In genomic region chr4:135925341-135925740, GRCm38 (mm10) we compare ENCODE assay signal across 16 mouse cellular contexts. TPM values are rescaled to one million over a fixed set of nuclear protein-coding genes. Genes with fewer than 3 reads are reported as not detected.
DNase-seq lines count a peak whose midpoint lies in the region; ATAC-seq and TF ChIP-seq lines count a peak whose summit lies in the region.
"Had no signal": no experiment of that assay in that cellular context is flagged by ENCODE, and none has a peak within 500 bp of the region (broad histone marks: within the 10 kb centered on the region; RNA-seq: fewer than 3 reads in every experiment).

No protein-coding gene starts in this region.

- no peak for TF ChIP-seq RAD21 in MEL (IDR thresholded peaks at IDR 0.05; ENCODE audit: low read depth, low read length)

- no peak overlapping the region for H3K9ac ChIP-seq in heart, embryonic 12.5 days
- no peak overlapping the region for H3K9ac ChIP-seq in kidney, embryonic 14.5 days (ENCODE audit: low read depth, low read length)
- H3K9ac ChIP-seq in MEL (ENCODE audit: control insufficient read depth, low read depth, low read length, poor library complexity, severe bottlenecking): peak overlapping the region; percentile 31
- H3K9ac ChIP-seq: forebrain, embryonic 15.5 days; hindbrain, embryonic 12.5 days; lung, embryonic 14.5 days; midbrain, embryonic 13.5 days had no signal

- no peak for TF ChIP-seq CTCF in MEL (IDR thresholded peaks at IDR 0.05 in 2 of 3, conservative IDR thresholded peaks at IDR 0.05 in 1 of 3; ENCODE audit: control insufficient read depth in 1 of 3, insufficient read depth in 1 of 3, low read depth in 2 of 3, low read length in 3 of 3, poor library complexity in 1 of 3, severe bottlenecking in 1 of 3)

- H3K79me2 ChIP-seq in MEL (ENCODE audit: control insufficient read depth, insufficient read depth, low read length, poor library complexity): peaks cover 11% of the 10 kb centered on the region

- DNase-seq in heart, postnatal 14 days: no peak
- DNase-seq in kidney, adult 8-10 months: peak; percentile 65 to 69
- DNase-seq in MEL (ENCODE audit: low read depth, low spot score): peak; percentile 65
- DNase-seq in kidney, postnatal 25 days: peak; percentile 75 to 76
- DNase-seq in retina, postnatal 1 day: no peak
- DNase-seq: cerebellum, postnatal 14 days; embryo, embryonic 11 days; lung, embryonic 14.5 days; thymus, postnatal 4 days had no signal

- no peak for TF ChIP-seq POLR2A in MEL (IDR thresholded peaks at IDR 0.05; ENCODE audit: control insufficient read depth in 1 of 2, insufficient read depth in 1 of 2, low read depth in 1 of 2, low read length in 2 of 2, poor library complexity in 1 of 2)

- ATAC-seq in heart, embryonic 12.5 days (ENCODE audit: insufficient number of reproducible peaks, low FRiP score): no peak
- ATAC-seq in kidney, embryonic 14.5 days (ENCODE audit: low FRiP score, low TSS enrichment): no peak
- ATAC-seq: forebrain, embryonic 15.5 days; midbrain, embryonic 13.5 days had no signal

- H3K4me1 ChIP-seq in heart, embryonic 12.5 days (replicated peaks): peaks cover 20% of the 10 kb centered on the region
- H3K4me1 ChIP-seq in kidney, embryonic 14.5 days (ENCODE audit: control insufficient read depth, insufficient read depth, low read length): peaks cover 8% of the 10 kb centered on the region
- peaks cover 9 to 29% of the 10 kb centered on the region in 2 experiments for H3K4me1 ChIP-seq in MEL (ENCODE audit: control insufficient read depth in 1 of 2, insufficient read depth in 2 of 2, low read length in 2 of 2)

- no peak overlapping the region for H3K27ac ChIP-seq in heart, embryonic 12.5 days (ENCODE audit: poor library complexity, severe bottlenecking)
- H3K27ac ChIP-seq in kidney, embryonic 14.5 days (ENCODE audit: low read depth, low read length): no peak overlapping the region
- H3K27ac ChIP-seq in MEL (ENCODE audit: control insufficient read depth, low read depth, low read length): peak overlapping the region; percentile 75
- H3K27ac ChIP-seq: forebrain, embryonic 15.5 days; hindbrain, embryonic 12.5 days; limb, embryonic 10.5 days; midbrain, embryonic 13.5 days had no signal

- H3K27me3 ChIP-seq in heart, embryonic 12.5 days (replicated peaks): no peaks in the 10 kb centered on the region
- no peaks in the 10 kb centered on the region for H3K27me3 ChIP-seq in kidney, embryonic 14.5 days (ENCODE audit: control insufficient read depth, insufficient read depth, low read length)
- H3K27me3 ChIP-seq in MEL (ENCODE audit: control insufficient read depth in 1 of 2, insufficient read depth in 2 of 2, low read length in 2 of 2): no peaks in the 10 kb centered on the region
- H3K27me3 ChIP-seq: forebrain, embryonic 15.5 days; hindbrain, embryonic 12.5 days; midbrain, embryonic 13.5 days had no signal

- TF ChIP-seq EP300 in MEL (IDR thresholded peaks at IDR 0.05; ENCODE audit: low read depth in 1 of 2, low read length in 2 of 2): no peak

- 0 out of 2 replicates have a peak, but pooled peaks cover 25% of the 10 kb centered on the region for H3K36me3 ChIP-seq in heart, embryonic 12.5 days
- peaks cover 9% of the 10 kb centered on the region; the same call in 1 of the 2 replicates for H3K36me3 ChIP-seq in kidney, embryonic 14.5 days (ENCODE audit: control insufficient read depth, insufficient read depth, low read length)
- peaks cover 0 to 25% of the 10 kb centered on the region in 2 experiments; a peak in 2 of 4 replicates for H3K36me3 ChIP-seq in MEL (ENCODE audit: control insufficient read depth in 1 of 2, insufficient read depth in 2 of 2, low read length in 2 of 2)

- H3K9me3 ChIP-seq in heart, embryonic 12.5 days (replicated peaks): no peaks in the 10 kb centered on the region
- no peaks in the 10 kb centered on the region for H3K9me3 ChIP-seq in kidney, embryonic 14.5 days (ENCODE audit: control insufficient read depth, low read length)
- H3K9me3 ChIP-seq in MEL (replicated peaks; ENCODE audit: insufficient read depth, low read length): no peaks in the 10 kb centered on the region
- H3K9me3 ChIP-seq: forebrain, embryonic 15.5 days; hindbrain, embryonic 12.5 days; limb, embryonic 10.5 days; midbrain, embryonic 13.5 days had no signal

- 56% methylated on average over 5 of the region's 5 CpGs for WGBS in heart, embryonic 12.5 days
- 85% methylated on average over 5 of the region's 5 CpGs for WGBS in kidney, embryonic 14.5 days

- intact Hi-C loops in heart, postnatal 14 days (cut with DNase I): no loop called here

- no peak overlapping the region for H3K4me3 ChIP-seq in heart, embryonic 12.5 days
- H3K4me3 ChIP-seq in kidney, embryonic 14.5 days (ENCODE audit: low read length): no peak overlapping the region
- H3K4me3 ChIP-seq in MEL (ENCODE audit: control insufficient read depth in 1 of 2, insufficient read depth in 1 of 2, low read depth in 2 of 2, low read length in 2 of 2): peak overlapping the region; percentile 6 to 28; a peak in 2 of 4 replicates
- H3K4me3 ChIP-seq: forebrain, embryonic 15.5 days; hindbrain, embryonic 12.5 days; limb, embryonic 10.5 days; midbrain, embryonic 13.5 days had no signal

- H3K4me2 ChIP-seq in heart, embryonic 12.5 days: 0 out of 2 replicates have a peak overlapping the region, but pooled peaks have one; percentile 11
- H3K4me2 ChIP-seq in kidney, embryonic 14.5 days (replicated peaks; ENCODE audit: low read depth, low read length): no peak overlapping the region
- H3K4me2 ChIP-seq: forebrain, embryonic 15.5 days; hindbrain, embryonic 12.5 days; liver, embryonic 11.5 days; lung, embryonic 14.5 days; midbrain, embryonic 13.5 days had no signal

TF ChIP-seq in MEL, 35 proteins besides CTCF, POLR2A, EP300 and RAD21:
- TF ChIP-seq USF1 (IDR thresholded peaks at IDR 0.05; ENCODE audit: low read depth, low read length) (0 out of 2 replicates have a peak, but pooled peaks have one; percentile 5), SMC3 (IDR thresholded peaks at IDR 0.05; ENCODE audit: low read depth, low read length) (no peak), HCFC1 (IDR thresholded peaks at IDR 0.05; ENCODE audit: low read depth, low read length) (peak; percentile 23; the same call in 1 of the 2 replicates), ETS1 (IDR thresholded peaks at IDR 0.05; ENCODE audit: low read depth, low read length) (peak; percentile 76), ELF1 (IDR thresholded peaks at IDR 0.05; ENCODE audit: low read depth, low read length) (no peak)

RNA-seq across cellular contexts. Expression of gene Fuca1, which starts 4.8 kb away (rescaled TPM):
- polyA plus RNA-seq in heart, embryonic 12.5 days (2016; fragmentation: Nextera tagmentation; extraction: Ambion mirVana): 36.4 and 41.7 TPM in 2 replicates
- total RNA-seq in heart, postnatal 14 days (2021): 10 to 100 TPM; 33.5 to 40.7 TPM
- 57.6 and 69.2 TPM in 2 replicates for polyA plus RNA-seq in kidney, embryonic 14.5 days (2014; fragmentation: Nextera tagmentation; extraction: Ambion mirVana)
- 26.8 and 33.7 TPM in 2 replicates for total RNA-seq in MEL (2012; rRNA removed)
- polyA plus RNA-seq in MEL (2012; ENCODE audit: insufficient read depth in 1 of 2, insufficient read length in 2 of 2, low read depth in 1 of 2, low replicate concordance in 2 of 2, missing spikeins in 1 of 2): 10 to 100 TPM in 1 of 2 experiments, not detected in 1; 48.6 TPM

RNA-seq across cellular contexts. Expression of gene Hmgcl, which starts 20.9 kb away (rescaled TPM):
- polyA plus RNA-seq in heart, embryonic 12.5 days (2016; fragmentation: Nextera tagmentation; extraction: Ambion mirVana): 70.4 and 74.5 TPM in 2 replicates
- 10 to 100 TPM; 69.8 to 70.4 TPM for total RNA-seq in heart, postnatal 14 days (2021)
- polyA plus RNA-seq in kidney, embryonic 14.5 days (2014; fragmentation: Nextera tagmentation; extraction: Ambion mirVana): 81.1 and 81.3 TPM in 2 replicates
- total RNA-seq in MEL (2012; rRNA removed): 48.5 and 48.7 TPM in 2 replicates
- 10 to 100 TPM in 1 of 2 experiments, not detected in 1; 66.5 TPM for polyA plus RNA-seq in MEL (2012; ENCODE audit: insufficient read depth in 1 of 2, insufficient read length in 2 of 2, low read depth in 1 of 2, low replicate concordance in 2 of 2, missing spikeins in 1 of 2)

RNA-seq across cellular contexts. Expression of gene Cnr2, which starts 30.1 kb away (rescaled TPM):
- polyA plus RNA-seq in heart, embryonic 12.5 days (2016; fragmentation: Nextera tagmentation; extraction: Ambion mirVana): 0.46 and 0.70 TPM in 2 replicates
- total RNA-seq in heart, postnatal 14 days (2021): under 1 TPM; 0.76 to 0.93 TPM
- 0.10 and 0.45 TPM in 2 replicates for polyA plus RNA-seq in kidney, embryonic 14.5 days (2014; fragmentation: Nextera tagmentation; extraction: Ambion mirVana)
- total RNA-seq in MEL (2012; rRNA removed): 9.8 and 10.2 TPM in 2 replicates
- polyA plus RNA-seq in MEL (2012; ENCODE audit: insufficient read depth in 1 of 2, insufficient read length in 2 of 2, low read depth in 1 of 2, low replicate concordance in 2 of 2, missing spikeins in 1 of 2): 1 to 10 TPM in 1 of 2 experiments, not detected in 1; 6.8 TPM

RNA-seq across cellular contexts. Expression of gene Gale, which starts 38.2 kb away (rescaled TPM):
- polyA plus RNA-seq in heart, embryonic 12.5 days (2016; fragmentation: Nextera tagmentation; extraction: Ambion mirVana): 27.6 and 28.8 TPM in 2 replicates
- total RNA-seq in heart, postnatal 14 days (2021): 1 to 10 TPM; 2.1 to 3.1 TPM
- polyA plus RNA-seq in kidney, embryonic 14.5 days (2014; fragmentation: Nextera tagmentation; extraction: Ambion mirVana): 29.0 and 31.3 TPM in 2 replicates
- total RNA-seq in MEL (2012; rRNA removed): 23.3 and 24.5 TPM in 2 replicates
- polyA plus RNA-seq in MEL (2012; ENCODE audit: insufficient read depth in 1 of 2, insufficient read length in 2 of 2, low read depth in 1 of 2, low replicate concordance in 2 of 2, missing spikeins in 1 of 2): 10 to 100 TPM in 1 of 2 experiments, not detected in 1; 31.2 TPM

RNA-seq across cellular contexts. Expression of gene Lypla2, which starts 47.1 kb away (rescaled TPM):
- 73.0 and 77.4 TPM in 2 replicates for polyA plus RNA-seq in heart, embryonic 12.5 days (2016; fragmentation: Nextera tagmentation; extraction: Ambion mirVana)
- 10 to 100 TPM; 37.5 to 37.8 TPM for total RNA-seq in heart, postnatal 14 days (2021)
- 133 and 140 TPM in 2 replicates for polyA plus RNA-seq in kidney, embryonic 14.5 days (2014; fragmentation: Nextera tagmentation; extraction: Ambion mirVana)
- 53.8 and 65.1 TPM in 2 replicates for total RNA-seq in MEL (2012; rRNA removed)
- 10 to 100 TPM in 1 of 2 experiments, not detected in 1; 95.6 TPM for polyA plus RNA-seq in MEL (2012; ENCODE audit: insufficient read depth in 1 of 2, insufficient read length in 2 of 2, low read depth in 1 of 2, low replicate concordance in 2 of 2, missing spikeins in 1 of 2)

Comparison
In these comparisons a context has a peak if more than half of its experiments do, and no peak if none do; other contexts are left out.
1. H3K4me3 ChIP-seq: peak in MEL (2 of 2); none in heart, embryonic 12.5 days (single experiment) and kidney, embryonic 14.5 days (single experiment).
2. DNase-seq: peak in kidney, adult 8-10 months (2 of 2), MEL (single experiment) and kidney, postnatal 25 days (2 of 2); none in heart, postnatal 14 days (0 of 2) and retina, postnatal 1 day (single experiment).